Mouse (Mus musculus) forebrain, postnatal 0 days (tissue): ENCODE results near the gene 2510009E07Rik. TPM values are rescaled to one million over a fixed set of nuclear protein-coding genes. Genes with fewer than 3 reads are reported as not detected.

Experiments used
- ATAC-seq: fragments of 200-750 bp; cut with Nextera tagmentation; 2 replicates; pipeline ENCODE4 v1.8.0; 2017; ENCODE audit warnings: mild to moderate bottlenecking, moderate library complexity
- DNase-seq: peaks from one replicate; pipeline ENCODE4 v3.0.0-alpha.2; 2015
- H3K27ac ChIP-seq: fragments of 300-500 bp; sonication (generic); 2 replicates; pipeline ENCODE4 v1.5.1; 2014; ENCODE audit warnings: low read depth, mild to moderate bottlenecking, antibody characterized with exemption, low read length, moderate library complexity, mixed read lengths
- H3K27me3 ChIP-seq: fragments of 300-500 bp; sonication (generic); 2 replicates; pipeline ENCODE4 v1.6.1; 2014; ENCODE audit warnings: mild to moderate bottlenecking, low read length, mixed read lengths; ENCODE audit not compliant: insufficient read depth
- H3K36me3 ChIP-seq: fragments of 300-500 bp; sonication (generic); 2 replicates; pipeline ENCODE4 v1.6.1; 2014; ENCODE audit warnings: mild to moderate bottlenecking, moderate library complexity; ENCODE audit not compliant: insufficient read depth
- H3K4me1 ChIP-seq: fragments of 300-500 bp; sonication (generic); 2 replicates; pipeline ENCODE4 v1.6.1; 2014; ENCODE audit warnings: antibody characterized with exemption; ENCODE audit not compliant: insufficient read depth
- H3K4me2 ChIP-seq: fragments of 300-500 bp; sonication (generic); 2 replicates; pipeline ENCODE4 v1.6.1; 2014; ENCODE audit warnings: low read depth, mild to moderate bottlenecking, moderate library complexity
- H3K4me3 ChIP-seq: fragments of 300-500 bp; sonication (generic); 2 replicates; pipeline ENCODE4 v1.5.1; 2014; ENCODE audit warnings: low read depth, low read length, mixed read lengths
- H3K9ac ChIP-seq: fragments of 300-500 bp; sonication (generic); 2 replicates; pipeline ENCODE4 v1.6.1; 2014; ENCODE audit warnings: mild to moderate bottlenecking
- H3K9me3 ChIP-seq: fragments of 300-500 bp; sonication (generic); 2 replicates; pipeline ENCODE4 v1.6.1; 2016; ENCODE audit warnings: low read length
- CTCF ChIP-seq: sonication (generic); IDR thresholded peaks from 2 replicates; pipeline ENCODE4 v1.5.1; 2016; ENCODE audit warnings: antibody characterized with exemption, control low read depth, low read depth
- WGBS: fragments of 180-500 bp; shearing (Covaris S2); extraction: QIAGEN DNeasy Blood & Tissue Kit; methylation state at CpG from one replicate; pipeline ENCODE4 v1.1.7; 2014; 5-methylcytosine and 5-hydroxymethylcytosine counted together
- polyA plus RNA-seq: library from polyadenylated mRNA; unstranded; fragments of >200 nt; fragmentation: Nextera tagmentation; extraction: Ambion mirVana; gene quantifications from 2 replicates; pipeline ENCODE4 v1.2.1, GENCODE M21; 2015
- total RNA-seq: library from RNA; depleted of rRNA; stranded (reverse); fragments of >200 nt; gene quantifications from 2 replicates; pipeline ENCODE4 v1.2.3, GENCODE M21; 2014

Gene 2510009E07Rik
- total and polyA plus RNA-seq, 2 experiments from 2014 or later, result 37.0 to 40.5 TPM

- H3K4me3 ChIP-seq, result no peak overlapping the region
- no peak for DNase-seq
- H3K9ac ChIP-seq, result no peak overlapping the region
- no peaks in the 10 kb centered on the region for H3K36me3 ChIP-seq
- no peak overlapping the region for H3K27ac ChIP-seq
- TF ChIP-seq CTCF, result no peak
- H3K27me3 ChIP-seq, result no peaks in the 10 kb centered on the region
- ATAC-seq, result no peak; the same call in 1 of the 2 replicates
- 24% methylated on average over 10 of the region's 10 CpGs for WGBS
- H3K4me2 ChIP-seq, result peak overlapping the region; percentile 29; the same call in 1 of the 2 replicates
- H3K9me3 ChIP-seq, result no peaks in the 10 kb centered on the region
- H3K4me1 ChIP-seq, result no peaks in the 10 kb centered on the region
Measured at GRCm38 (mm10) chr16:21701611-21702313, 7.3 kb upstream of the 2510009E07Rik start.

- TF ChIP-seq CTCF, result no peak
- 83% methylated on average over 3 of the region's 3 CpGs for WGBS
- H3K36me3 ChIP-seq, result no peaks in the 10 kb centered on the region
- H3K27ac ChIP-seq, result no peak overlapping the region
- H3K9me3 ChIP-seq, result no peaks in the 10 kb centered on the region
- no peak overlapping the region for H3K4me3 ChIP-seq
- no peaks in the 10 kb centered on the region for H3K27me3 ChIP-seq
- H3K4me2 ChIP-seq, result no peak overlapping the region
- peaks cover 6% of the 10 kb centered on the region for H3K4me1 ChIP-seq
- no peak for DNase-seq
- H3K9ac ChIP-seq, result no peak overlapping the region
- ATAC-seq, result no peak
Measured at GRCm38 (mm10) chr16:21698136-21698535, 3.7 kb upstream of the 2510009E07Rik start.

GRCm38 (mm10) chr16:21696946-21697345 lies 2.5 kb upstream of the 2510009E07Rik start:
- no peaks in the 10 kb centered on the region for H3K36me3 ChIP-seq
- DNase-seq, result no peak
- no peak for ATAC-seq
- TF ChIP-seq CTCF, result no peak
- H3K4me2 ChIP-seq, result no peak overlapping the region
- H3K4me3 ChIP-seq, result no peak overlapping the region
- no peak overlapping the region for H3K9ac ChIP-seq
- H3K27me3 ChIP-seq, result no peaks in the 10 kb centered on the region
- H3K4me1 ChIP-seq, result peaks cover 18% of the 10 kb centered on the region
- 77% methylated on average over 9 of the region's 9 CpGs for WGBS
- no peaks in the 10 kb centered on the region for H3K9me3 ChIP-seq
- H3K27ac ChIP-seq, result no peak overlapping the region

- ATAC-seq (peak; percentile 71), DNase-seq (peak; percentile 80)
- TF ChIP-seq CTCF, result no peak
- Histone ChIP-seq H3K4me2 (peak overlapping the region; percentile 95), H3K27me3 (no peaks in the 10 kb centered on the region), H3K27ac (peak overlapping the region; percentile 94), H3K4me1 (peaks cover 25% of the 10 kb centered on the region), H3K36me3 (no peaks in the 10 kb centered on the region), H3K9me3 (no peaks in the 10 kb centered on the region), H3K9ac (peak overlapping the region; percentile 98), H3K4me3 (peak overlapping the region; percentile 80)
- WGBS, result under 1% methylated on average over 12 of the region's 12 CpGs
Measured at GRCm38 (mm10) chr16:21695242-21695578, 745 bp upstream of the 2510009E07Rik start.

GRCm38 (mm10) chr16:21693981-21694462 lies 443 bp downstream of the 2510009E07Rik start:
- ATAC-seq (peak; percentile 66), DNase-seq (peak; percentile 71)
- Histone ChIP-seq H3K27me3 (no peaks in the 10 kb centered on the region), H3K36me3 (no peaks in the 10 kb centered on the region), H3K4me1 (peaks cover 25% of the 10 kb centered on the region), H3K4me2 (peak overlapping the region; percentile 95), H3K4me3 (peak overlapping the region; percentile 80), H3K27ac (peak overlapping the region; percentile 94), H3K9ac (peak overlapping the region; percentile 98), H3K9me3 (no peaks in the 10 kb centered on the region)
- WGBS, result under 1% methylated on average over 33 of the region's 45 CpGs
- TF ChIP-seq CTCF, result peak; percentile 22; the same call in 1 of the 2 replicates

- no peak for DNase-seq
- no peak overlapping the region for H3K27ac ChIP-seq
- H3K27me3 ChIP-seq, result no peaks in the 10 kb centered on the region
- TF ChIP-seq CTCF, result no peak
- H3K9ac ChIP-seq, result no peak overlapping the region
- H3K36me3 ChIP-seq, result no peaks in the 10 kb centered on the region; the same call in 1 of the 2 replicates
- WGBS, result 34% methylated on average over 5 of the region's 5 CpGs
- H3K4me1 ChIP-seq, result peaks cover 25% of the 10 kb centered on the region
- no peaks in the 10 kb centered on the region for H3K9me3 ChIP-seq
- no peak overlapping the region for H3K4me3 ChIP-seq
- no peak for ATAC-seq
- no peak overlapping the region for H3K4me2 ChIP-seq
Measured at GRCm38 (mm10) chr16:21690216-21690755, 4.2 kb downstream of the 2510009E07Rik start.

GRCm38 (mm10) chr16:21689141-21689540 lies 5.3 kb downstream of the 2510009E07Rik start:
- DNase-seq (no peak), ATAC-seq (no peak)
- Histone ChIP-seq H3K27me3 (no peaks in the 10 kb centered on the region), H3K36me3 (no peaks in the 10 kb centered on the region; the same call in 1 of the 2 replicates), H3K4me1 (peaks cover 25% of the 10 kb centered on the region), H3K4me3 (no peak overlapping the region), H3K9ac (no peak overlapping the region), H3K9me3 (no peaks in the 10 kb centered on the region), H3K4me2 (no peak overlapping the region), H3K27ac (no peak overlapping the region)
- no peak for TF ChIP-seq CTCF
- 90% methylated on average over 5 of the region's 5 CpGs for WGBS
